Mouse (Mus musculus): ENCODE data around the gene Rln3. TPM values are rescaled to one million over a fixed set of nuclear protein-coding genes. Genes with fewer than 3 reads are reported as not detected.

The Rln3 gene
- total RNA-seq, 1 experiment from 2014 or later, result not detected

GRCm38 (mm10) chr8:84067047-84067573, 22.3 kb upstream of the Rln3 start:
- peak; percentile 37 for ATAC-seq (ENCODE audit: extremely low read depth, insufficient number of reproducible peaks, low FRiP score, poor library complexity, severe bottlenecking)

GRCm38 (mm10) chr8:84066291-84066930, 21.6 kb upstream of the Rln3 start, which contains the start of gene Rfx1:
Gene Rfx1 (plus strand): TSS chr8:84066834.
- peak; percentile 83 for ATAC-seq (ENCODE audit: extremely low read depth, insufficient number of reproducible peaks, low FRiP score, poor library complexity, severe bottlenecking)

DNA sequence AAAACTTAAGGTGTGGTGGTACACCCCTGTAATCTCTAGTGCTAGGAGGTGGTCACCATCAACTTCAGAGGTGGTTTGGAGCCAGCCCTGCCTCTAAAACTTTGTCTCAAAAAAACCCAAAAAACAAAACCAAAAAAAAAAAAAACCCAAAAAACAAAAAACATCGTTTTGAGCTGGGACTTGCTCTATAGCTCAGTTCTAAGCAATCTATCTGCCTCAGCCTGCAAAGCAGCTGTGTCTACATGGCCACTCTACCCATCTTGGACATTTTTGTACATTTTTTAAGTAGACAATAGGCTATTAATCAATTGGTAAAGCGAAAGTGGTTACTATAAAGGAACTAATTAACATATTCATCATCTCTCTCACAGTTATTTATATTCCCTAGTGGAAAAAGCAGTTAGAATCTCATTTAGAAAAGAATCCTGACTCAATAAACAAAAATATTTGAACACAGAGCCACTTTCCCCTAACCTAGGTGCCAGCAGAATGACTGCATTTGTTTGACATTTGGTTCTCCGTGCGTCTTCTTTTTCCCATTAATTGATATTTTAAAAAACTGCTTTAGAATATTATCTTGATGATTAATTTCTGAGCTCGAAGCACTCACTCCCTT, 20.8 kb upstream of the Rln3 start:
- no peak for ATAC-seq (ENCODE audit: extremely low read depth, insufficient number of reproducible peaks, low FRiP score, poor library complexity, severe bottlenecking)

DNA sequence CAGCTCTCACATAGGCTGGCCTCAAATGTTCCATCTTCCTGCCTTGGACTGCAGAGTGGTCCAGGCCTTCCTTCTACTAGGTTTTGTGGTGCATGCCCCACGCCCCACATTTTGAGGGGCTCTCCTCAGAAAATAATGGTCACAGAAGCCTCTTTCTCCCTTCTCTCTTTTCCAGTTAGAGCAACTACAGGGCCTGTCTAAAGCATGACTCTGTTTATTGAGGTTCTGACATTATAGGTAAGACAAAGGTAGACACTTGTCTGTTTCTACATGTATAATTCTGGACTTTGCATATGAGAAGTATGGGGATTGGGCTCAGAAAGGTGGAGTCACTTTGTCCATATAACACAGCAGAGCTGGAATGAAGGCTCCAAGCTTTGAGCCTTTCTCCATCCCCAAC, 20.2 kb upstream of the Rln3 start, which contains the start of gene Gm10643:
Gene Gm10643, minus strand, starts transcription at position 101 of the 400 bp plus-strand sequence.
- no peak for ATAC-seq (ENCODE audit: extremely low read depth, insufficient number of reproducible peaks, low FRiP score, poor library complexity, severe bottlenecking)

- no peak; the same call in 1 of the 2 replicates for ATAC-seq (ENCODE audit: extremely low read depth, insufficient number of reproducible peaks, low FRiP score, poor library complexity, severe bottlenecking)
Measured at GRCm38 (mm10) chr8:84063861-84064610, 19.2 kb upstream of the Rln3 start.

- ATAC-seq (ENCODE audit: extremely low read depth, insufficient number of reproducible peaks, low FRiP score, poor library complexity, severe bottlenecking), result no peak
Measured at GRCm38 (mm10) chr8:84060245-84060644, 15.4 kb upstream of the Rln3 start.

GRCm38 (mm10) chr8:84059226-84059625, 14.4 kb upstream of the Rln3 start:
- no peak for ATAC-seq (ENCODE audit: extremely low read depth, insufficient number of reproducible peaks, low FRiP score, poor library complexity, severe bottlenecking)

- ATAC-seq (ENCODE audit: extremely low read depth, insufficient number of reproducible peaks, low FRiP score, poor library complexity, severe bottlenecking), result no peak
Measured at GRCm38 (mm10) chr8:84057827-84058226, 13.0 kb upstream of the Rln3 start.

GRCm38 (mm10) chr8:84053229-84053628, 8.4 kb upstream of the Rln3 start:
- no peak for ATAC-seq (ENCODE audit: extremely low read depth, insufficient number of reproducible peaks, low FRiP score, poor library complexity, severe bottlenecking)

GRCm38 (mm10) chr8:84052746-84053145, 7.9 kb upstream of the Rln3 start:
- no peak for ATAC-seq (ENCODE audit: extremely low read depth, insufficient number of reproducible peaks, low FRiP score, poor library complexity, severe bottlenecking)

- no peak for ATAC-seq (ENCODE audit: extremely low read depth, insufficient number of reproducible peaks, low FRiP score, poor library complexity, severe bottlenecking)
Measured at GRCm38 (mm10) chr8:84048171-84048570, 3.4 kb upstream of the Rln3 start.

- no peak for ATAC-seq (ENCODE audit: extremely low read depth, insufficient number of reproducible peaks, low FRiP score, poor library complexity, severe bottlenecking)
Measured at GRCm38 (mm10) chr8:84046505-84046904, 1.7 kb upstream of the Rln3 start.

DNA sequence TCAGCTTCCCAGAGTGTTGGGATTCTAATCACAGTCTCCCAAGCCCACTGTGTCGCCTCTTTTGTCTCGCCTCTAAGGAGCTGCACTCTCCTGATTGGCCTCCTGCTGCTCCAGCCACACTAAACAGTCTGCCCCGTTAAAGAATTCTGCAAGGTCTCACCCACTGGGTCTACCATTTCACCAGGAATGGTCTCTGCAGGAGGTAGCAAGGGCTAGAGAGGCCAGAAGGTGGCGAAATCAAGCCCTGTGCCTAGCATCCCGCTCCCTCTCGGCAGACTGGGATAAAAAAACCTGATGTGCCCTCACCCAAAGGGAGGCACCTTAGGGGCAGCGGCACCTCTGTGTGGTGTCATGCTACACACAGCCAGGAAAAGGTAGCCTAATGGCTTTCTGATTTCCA, 697 bp downstream of the Rln3 start:
- no peak for ATAC-seq (ENCODE audit: extremely low read depth, insufficient number of reproducible peaks, low FRiP score, poor library complexity, severe bottlenecking)

- no peak for ATAC-seq (ENCODE audit: extremely low read depth, insufficient number of reproducible peaks, low FRiP score, poor library complexity, severe bottlenecking)
Measured at GRCm38 (mm10) chr8:84042948-84043342, 1.9 kb downstream of the Rln3 start.

- ATAC-seq (ENCODE audit: extremely low read depth, insufficient number of reproducible peaks, low FRiP score, poor library complexity, severe bottlenecking), result peak; percentile 63
Measured at GRCm38 (mm10) chr8:84042066-84042947, 2.5 kb downstream of the Rln3 start, which contains the start of gene Il27ra. Gene Il27ra (minus strand): TSS chr8:84042589.

DNA sequence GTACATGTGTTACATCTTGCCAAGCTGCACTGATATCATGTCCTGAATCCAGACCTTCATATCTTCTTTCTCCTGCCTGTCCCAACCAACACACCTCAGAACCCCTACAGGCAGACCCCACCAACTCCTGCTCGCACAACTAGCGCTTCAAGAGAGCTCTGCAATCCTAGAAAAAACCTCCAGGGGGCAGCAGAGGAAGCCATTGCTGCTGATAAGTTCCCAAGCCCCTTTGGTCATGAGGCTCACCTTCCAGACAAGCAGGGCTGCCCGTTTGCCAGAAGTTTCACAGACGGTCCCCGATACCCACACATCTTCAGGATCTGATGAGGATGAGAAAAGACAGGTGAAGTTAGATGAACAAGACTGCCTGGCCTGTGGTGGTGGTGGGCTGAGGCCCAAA, 5.8 kb downstream of the Rln3 start:
- ATAC-seq (ENCODE audit: extremely low read depth, insufficient number of reproducible peaks, low FRiP score, poor library complexity, severe bottlenecking), result peak; percentile 44; the same call in 1 of the 2 replicates

DNA sequence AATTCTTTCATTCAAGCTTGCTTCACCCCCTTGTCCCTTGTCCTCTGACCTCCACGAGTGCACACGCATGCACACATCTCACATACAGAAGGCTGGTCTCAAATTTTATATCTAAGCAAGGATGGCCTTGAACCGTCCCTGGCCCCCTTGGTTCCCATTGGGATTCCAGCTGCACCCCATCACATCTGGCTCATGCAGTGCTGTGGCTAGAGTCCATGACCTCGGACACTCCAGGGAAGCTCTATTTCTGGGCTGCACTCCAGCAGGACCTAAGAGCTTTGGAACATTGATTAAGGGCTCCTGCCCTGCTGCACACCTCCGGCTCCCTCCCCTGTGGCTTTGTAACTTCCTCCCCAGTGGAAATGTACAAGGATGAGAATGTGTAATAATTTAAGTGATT, 6.8 kb downstream of the Rln3 start:
- ATAC-seq (ENCODE audit: extremely low read depth, insufficient number of reproducible peaks, low FRiP score, poor library complexity, severe bottlenecking), result no peak

DNA sequence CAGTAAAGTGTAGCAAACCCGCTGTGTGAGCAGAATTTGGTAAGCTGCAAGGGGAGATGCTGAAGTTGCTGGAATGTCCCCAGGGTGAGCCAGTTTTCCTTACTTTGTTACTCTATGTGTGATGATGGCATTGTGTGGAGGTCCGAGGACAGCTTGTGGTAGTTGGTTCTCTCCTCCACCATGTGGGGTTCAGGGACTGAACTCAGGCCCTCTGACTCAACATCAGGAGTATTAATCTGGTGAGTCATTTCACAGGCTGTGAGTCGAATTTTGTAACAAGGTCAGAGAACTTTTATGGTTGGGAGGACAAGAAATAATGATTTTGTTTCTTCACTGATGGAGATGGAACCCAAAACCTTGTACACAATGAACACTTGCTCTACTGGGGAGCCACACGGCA, 12.0 kb downstream of the Rln3 start:
- ATAC-seq (ENCODE audit: extremely low read depth, insufficient number of reproducible peaks, low FRiP score, poor library complexity, severe bottlenecking), result no peak

DNA sequence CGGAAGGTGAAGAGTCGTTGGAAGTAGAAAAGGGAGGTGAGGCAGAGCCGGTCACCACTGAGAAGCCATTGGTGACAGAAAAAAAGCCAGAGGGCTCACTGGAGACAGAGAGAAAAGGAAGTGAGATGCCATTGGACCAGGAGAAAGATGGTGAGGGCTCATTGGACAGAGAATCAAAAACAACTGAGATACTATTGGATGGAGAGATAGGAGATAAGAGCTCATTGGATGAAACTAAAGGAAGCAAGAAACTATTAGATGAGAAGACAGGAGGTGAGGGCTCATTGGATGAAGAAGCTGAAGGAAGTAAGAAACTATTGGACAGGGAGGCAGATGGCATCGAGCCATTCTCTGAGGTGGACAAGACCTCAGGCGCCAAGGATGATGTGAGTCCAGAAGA, 15.5 kb downstream of the Rln3 start:
- no peak for ATAC-seq (ENCODE audit: extremely low read depth, insufficient number of reproducible peaks, low FRiP score, poor library complexity, severe bottlenecking)
